Mouse (Mus musculus): Measurements from ENCODE around the gene Tenm2. TPM values are rescaled to one million over a fixed set of nuclear protein-coding genes. Genes with fewer than 3 reads are reported as not detected.

Tenm2 gene
- total and polyA plus RNA-seq, 3 experiments = not detected

DNA sequence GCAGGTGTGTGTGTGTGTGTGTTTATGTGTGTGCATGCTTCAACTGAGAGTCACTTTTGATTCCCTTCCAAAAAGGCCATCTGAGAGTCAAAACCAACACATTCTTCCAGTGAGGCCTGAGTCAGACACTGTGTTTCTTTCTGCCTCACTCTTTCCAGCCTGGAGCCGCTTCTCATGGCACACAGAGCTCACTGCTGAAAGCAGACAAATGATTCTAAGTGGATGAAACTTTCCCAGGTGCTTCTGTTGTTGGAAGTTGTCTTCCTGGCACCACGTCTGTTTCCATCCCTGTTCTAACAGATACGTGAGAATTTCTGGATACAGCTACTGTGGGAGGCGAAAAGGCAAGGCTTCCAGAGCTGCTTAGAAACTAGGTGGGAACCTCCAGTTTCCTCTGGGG lies 747.1 kb downstream of the Tenm2 start:
- H3K9ac ChIP-seq (ENCODE audit: insufficient read depth, low read depth) = no peak overlapping the region
- DNase-seq (ENCODE audit: extremely low read depth) = no peak
- no peak overlapping the region for H3K4me3 ChIP-seq (replicated peaks in 1 of 3; ENCODE audit: low read depth in 2 of 3, low read length in 2 of 3, poor library complexity in 1 of 3)
- H3K27me3 ChIP-seq (replicated peaks) = no peaks in the 10 kb centered on the region
- dilution Hi-C loops (cut with MboI; ENCODE audit: extremely low pct_ligation_motif_present, extremely low pct_unique_long_range_greater_than_20kb, low sequenced_read_pairs) = no loop called here
- no peak overlapping the region for H3K27ac ChIP-seq (ENCODE audit: insufficient read depth, low read depth)
- in situ Hi-C loops (cut with MboI; ENCODE audit: low pct_ligation_motif_present, low pct_unique_long_range_greater_than_20kb, low sequenced_read_pairs) = no loop called here
- TF ChIP-seq ELF1 (IDR thresholded peaks at IDR 0.05; ENCODE audit: low read depth, low read length) = no peak
- TF ChIP-seq NRF1 (IDR thresholded peaks at IDR 0.05; ENCODE audit: low read depth, low read length) = no peak
- no peak for TF ChIP-seq KAT2A (IDR thresholded peaks at IDR 0.05; ENCODE audit: insufficient replicate concordance, low read length)
- TF ChIP-seq MAX (IDR thresholded peaks at IDR 0.05; ENCODE audit: low read length) = no peak
- no peak for TF ChIP-seq CHD1 (IDR thresholded peaks at IDR 0.05; ENCODE audit: low read depth, low read length)
- no peak for TF ChIP-seq HCFC1 (IDR thresholded peaks at IDR 0.05; ENCODE audit: low read depth, low read length)
- TF ChIP-seq ZKSCAN1 (IDR thresholded peaks at IDR 0.05; ENCODE audit: borderline replicate concordance, low read depth, low read length) = no peak
- no peak for TF ChIP-seq ZMIZ1 (IDR thresholded peaks at IDR 0.05; ENCODE audit: low read depth, low read length)
- TF ChIP-seq JUN (IDR thresholded peaks at IDR 0.05; ENCODE audit: insufficient read depth, low read depth, low read length) = no peak
- TF ChIP-seq POLR2A (IDR thresholded peaks at IDR 0.05; ENCODE audit: low read depth, low read length) = no peak
- no peak for TF ChIP-seq MAZ (IDR thresholded peaks at IDR 0.05; ENCODE audit: low read depth, low read length)
- no peak for TF ChIP-seq BHLHE40 (IDR thresholded peaks at IDR 0.05; ENCODE audit: low read depth, low read length)
- TF ChIP-seq POLR2AphosphoS2 (IDR thresholded peaks at IDR 0.05; ENCODE audit: low read depth, low read length) = no peak
- no peak for TF ChIP-seq MXI1 (IDR thresholded peaks at IDR 0.05; ENCODE audit: low read depth, low read length)
- no peak for TF ChIP-seq UBTF (IDR thresholded peaks at IDR 0.05; ENCODE audit: low read depth, low read length)
- TF ChIP-seq ZC3H11A (IDR thresholded peaks at IDR 0.05; ENCODE audit: low read depth, low read length) = no peak
- H3K36me3 ChIP-seq (replicated peaks in 1 of 2; ENCODE audit: control insufficient read depth in 1 of 2, insufficient read depth in 1 of 2, low read length in 1 of 2) = no peaks in the 10 kb centered on the region
- peaks cover 71% of the 10 kb centered on the region for H3K9me3 ChIP-seq (replicated peaks; ENCODE audit: low read length)
- H3K4me2 ChIP-seq (ENCODE audit: insufficient read depth, low read depth, poor library complexity, severe bottlenecking) = no peak overlapping the region
- H3K4me1 ChIP-seq (ENCODE audit: control insufficient read depth in 1 of 2, insufficient read depth in 2 of 2) = no peaks in the 10 kb centered on the region
- no peaks in the 10 kb centered on the region for H3K79me2 ChIP-seq (replicated peaks; ENCODE audit: control insufficient read depth, extremely low read depth, insufficient read depth, poor library complexity, severe bottlenecking)

DNA sequence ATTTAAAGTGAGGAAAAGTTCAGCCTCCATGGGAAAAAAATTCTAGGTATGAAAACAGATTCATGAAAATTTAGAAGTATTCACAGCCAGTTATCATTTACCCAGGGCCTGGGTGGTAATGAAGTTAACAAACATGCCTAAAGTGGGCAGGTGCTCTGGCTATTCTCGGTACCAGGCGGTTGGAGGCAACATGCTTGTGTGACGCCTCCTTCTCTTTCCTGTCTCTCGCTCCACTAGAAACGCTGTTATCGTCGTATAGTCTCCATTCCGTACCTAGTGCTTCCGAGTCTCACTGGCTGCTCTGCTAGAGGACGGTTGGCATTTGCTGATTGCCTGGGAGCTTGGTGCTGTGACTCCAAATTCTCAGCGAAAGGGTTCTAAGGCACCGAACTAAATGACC lies 749.7 kb downstream of the Tenm2 start:
- in situ Hi-C loops (cut with MboI; ENCODE audit: low pct_ligation_motif_present, low pct_unique_long_range_greater_than_20kb, low sequenced_read_pairs) = no loop called here
- no peak overlapping the region for H3K4me3 ChIP-seq (replicated peaks in 1 of 3; ENCODE audit: low read depth in 2 of 3, low read length in 2 of 3, poor library complexity in 1 of 3)
- H3K4me1 ChIP-seq (ENCODE audit: control insufficient read depth in 1 of 2, insufficient read depth in 2 of 2) = no peaks in the 10 kb centered on the region
- peaks cover 79% of the 10 kb centered on the region for H3K9me3 ChIP-seq (replicated peaks; ENCODE audit: low read length)
- H3K27me3 ChIP-seq (replicated peaks) = no peaks in the 10 kb centered on the region
- H3K9ac ChIP-seq (ENCODE audit: insufficient read depth, low read depth) = no peak overlapping the region
- DNase-seq (ENCODE audit: extremely low read depth) = no peak
- H3K36me3 ChIP-seq (replicated peaks in 1 of 2; ENCODE audit: control insufficient read depth in 1 of 2, insufficient read depth in 1 of 2, low read length in 1 of 2) = no peaks in the 10 kb centered on the region
- H3K79me2 ChIP-seq (replicated peaks; ENCODE audit: control insufficient read depth, extremely low read depth, insufficient read depth, poor library complexity, severe bottlenecking) = no peaks in the 10 kb centered on the region
- dilution Hi-C loops (cut with MboI; ENCODE audit: extremely low pct_ligation_motif_present, extremely low pct_unique_long_range_greater_than_20kb, low sequenced_read_pairs) = no loop called here
- H3K27ac ChIP-seq (ENCODE audit: insufficient read depth, low read depth) = no peak overlapping the region
- H3K4me2 ChIP-seq (ENCODE audit: insufficient read depth, low read depth, poor library complexity, severe bottlenecking) = no peak overlapping the region
- TF ChIP-seq HCFC1 (IDR thresholded peaks at IDR 0.05; ENCODE audit: low read depth, low read length) = no peak
- no peak for TF ChIP-seq CHD1 (IDR thresholded peaks at IDR 0.05; ENCODE audit: low read depth, low read length)
- no peak for TF ChIP-seq POLR2A (IDR thresholded peaks at IDR 0.05; ENCODE audit: low read depth, low read length)
- no peak for TF ChIP-seq TCF12 (IDR thresholded peaks at IDR 0.05; ENCODE audit: low read depth, low read length)
